Mouse (Mus musculus): ENCODE measurements around the gene Sf3b6. TPM values are rescaled to one million over a fixed set of nuclear protein-coding genes. Genes with fewer than 3 reads are reported as not detected.
"Not testable (repeated sequence)": the region's sequence is repeated elsewhere in the genome, so short reads cannot be mapped to it uniquely, and the experiment has no call there.

Gene Sf3b6
- polyA plus RNA-seq, 1 experiment = 166 TPM

DNA sequence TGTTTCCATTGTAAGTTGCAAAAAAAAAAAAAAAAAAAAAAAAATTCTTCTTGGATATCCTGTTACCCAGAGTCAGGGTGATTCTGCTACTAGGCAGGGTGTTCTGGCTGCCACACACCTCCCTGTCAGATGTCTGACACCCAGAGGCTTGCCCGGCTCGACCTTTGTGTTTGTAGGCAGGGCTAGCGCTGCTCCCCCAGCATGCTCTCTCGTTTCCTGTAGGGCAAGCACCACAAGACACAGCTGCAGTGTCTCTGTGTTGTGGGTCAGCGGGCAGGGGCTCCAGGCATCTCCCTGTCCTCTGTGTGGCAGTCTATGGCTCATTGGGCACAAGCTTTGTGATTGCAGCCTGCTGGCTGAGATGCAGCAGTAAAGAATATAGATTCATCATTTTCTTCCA lies 33.7 kb upstream of the Sf3b6 start:
- TF ChIP-seq POLR2A (IDR thresholded peaks at IDR 0.05; ENCODE audit: low read depth, low read length) (no peak), CTCF (IDR thresholded peaks at IDR 0.05; ENCODE audit: borderline replicate concordance, insufficient read depth, low read length) (no peak)
- no peak overlapping the region for H3K4me3 ChIP-seq (ENCODE audit: insufficient read depth, low read length)
- no peak overlapping the region for H3K27ac ChIP-seq (ENCODE audit: insufficient read depth, low read length)
- H3K4me1 ChIP-seq (ENCODE audit: control insufficient read depth, insufficient read depth, low read length) = no peaks in the 10 kb centered on the region

- Histone ChIP-seq H3K4me3 (ENCODE audit: insufficient read depth, low read length) (no peak overlapping the region), H3K4me1 (ENCODE audit: control insufficient read depth, insufficient read depth, low read length) (no peaks in the 10 kb centered on the region), H3K27ac (ENCODE audit: insufficient read depth, low read length) (no peak overlapping the region)
- no peak for TF ChIP-seq CTCF (IDR thresholded peaks at IDR 0.05; ENCODE audit: borderline replicate concordance, insufficient read depth, low read length)
- no peak for TF ChIP-seq POLR2A (IDR thresholded peaks at IDR 0.05; ENCODE audit: low read depth, low read length)
Observed at GRCm38 (mm10) chr12:4784466-4784865, 32.9 kb upstream of the Sf3b6 start.

DNA sequence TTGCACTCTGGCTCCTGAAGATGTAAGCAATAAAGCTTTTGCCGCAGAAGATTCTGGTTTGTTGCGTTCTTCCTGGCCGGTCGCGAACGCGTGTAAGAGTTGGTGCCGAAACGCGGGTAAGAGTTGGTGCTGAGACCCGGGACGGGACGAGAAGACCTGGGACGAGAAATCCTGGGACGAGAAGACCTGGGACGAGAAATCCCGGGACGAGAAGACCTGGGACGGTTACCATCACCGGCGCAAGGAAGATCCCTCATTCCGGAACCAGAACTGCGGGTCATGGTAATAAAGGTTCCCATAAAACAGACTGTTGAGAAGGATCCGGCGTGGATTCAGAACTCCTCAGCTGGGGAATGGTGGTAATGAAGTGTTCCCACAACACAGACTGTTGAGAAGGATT lies 29.2 kb upstream of the Sf3b6 start:
- not testable (repeated sequence) for H3K4me1 ChIP-seq (ENCODE audit: control insufficient read depth, insufficient read depth, low read length); H3K27ac ChIP-seq (ENCODE audit: insufficient read depth, low read length); H3K4me3 ChIP-seq (ENCODE audit: insufficient read depth, low read length)

GRCm38 (mm10) chr12:4793718-4794117 lies 23.6 kb upstream of the Sf3b6 start:
- Histone ChIP-seq H3K4me1 (ENCODE audit: control insufficient read depth, insufficient read depth, low read length) (no peaks in the 10 kb centered on the region), H3K4me3 (ENCODE audit: insufficient read depth, low read length) (no peak overlapping the region), H3K27ac (ENCODE audit: insufficient read depth, low read length) (no peak overlapping the region)
- TF ChIP-seq CTCF (IDR thresholded peaks at IDR 0.05; ENCODE audit: borderline replicate concordance, insufficient read depth, low read length) (peak; percentile 49; the same call in 1 of the 2 replicates), POLR2A (IDR thresholded peaks at IDR 0.05; ENCODE audit: low read depth, low read length) (no peak)

DNA sequence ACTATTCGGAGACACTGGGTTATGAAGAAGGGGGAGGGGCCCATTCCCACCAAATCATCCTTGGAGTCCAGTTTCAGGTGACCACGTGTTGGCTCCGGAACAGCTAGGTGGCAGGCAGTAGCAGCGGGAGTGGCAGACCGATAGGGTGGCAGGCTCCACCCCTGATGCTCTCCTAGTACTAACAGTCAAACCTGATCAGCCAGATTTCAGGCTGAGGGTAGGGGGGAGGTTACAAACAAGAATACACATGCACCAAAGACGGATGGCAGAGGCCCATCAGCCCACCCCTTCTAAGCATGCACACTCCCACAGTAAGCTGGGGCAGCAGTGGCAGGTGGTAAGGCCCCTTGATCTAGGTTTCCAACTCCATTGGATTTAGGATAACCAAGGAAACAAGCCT lies 19.9 kb upstream of the Sf3b6 start:
- not testable (repeated sequence) for H3K27ac ChIP-seq (ENCODE audit: insufficient read depth, low read length); H3K4me1 ChIP-seq (ENCODE audit: control insufficient read depth, insufficient read depth, low read length); H3K4me3 ChIP-seq (ENCODE audit: insufficient read depth, low read length)

- H3K4me1 ChIP-seq (ENCODE audit: control insufficient read depth, insufficient read depth, low read length) = no peaks in the 10 kb centered on the region
- no peak for TF ChIP-seq POLR2A (IDR thresholded peaks at IDR 0.05; ENCODE audit: low read depth, low read length)
- TF ChIP-seq CTCF (IDR thresholded peaks at IDR 0.05; ENCODE audit: borderline replicate concordance, insufficient read depth, low read length) = no peak
- no peak overlapping the region for H3K27ac ChIP-seq (ENCODE audit: insufficient read depth, low read length)
- H3K4me3 ChIP-seq (ENCODE audit: insufficient read depth, low read length) = no peak overlapping the region
Observed at GRCm38 (mm10) chr12:4811036-4811435, 6.3 kb upstream of the Sf3b6 start.

DNA sequence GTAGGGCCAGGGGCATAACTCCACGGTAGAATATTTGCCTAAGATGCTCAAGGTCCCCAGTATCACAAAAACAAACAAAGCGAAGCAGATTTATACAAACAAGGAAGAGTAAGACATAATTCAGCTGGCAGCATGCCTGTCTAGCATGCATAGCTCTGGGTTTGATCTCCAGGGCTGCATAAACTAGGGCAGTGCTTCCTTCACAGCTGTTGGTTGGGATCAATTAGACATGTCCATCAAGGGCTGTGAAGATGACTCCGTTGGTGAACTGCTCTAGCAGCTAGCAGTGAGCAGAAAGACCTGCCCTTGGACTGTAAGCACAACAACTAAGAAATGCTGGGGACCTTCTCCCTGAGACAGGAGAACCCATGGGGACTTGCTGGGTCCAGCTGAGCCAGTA lies 5.6 kb upstream of the Sf3b6 start:
- Histone ChIP-seq H3K27ac (ENCODE audit: insufficient read depth, low read length) (no peak overlapping the region), H3K4me1 (ENCODE audit: control insufficient read depth, insufficient read depth, low read length) (peaks cover 2% of the 10 kb centered on the region; the same call in 1 of the 2 replicates), H3K4me3 (ENCODE audit: insufficient read depth, low read length) (no peak overlapping the region)
- TF ChIP-seq CTCF (IDR thresholded peaks at IDR 0.05; ENCODE audit: borderline replicate concordance, insufficient read depth, low read length) = no peak
- no peak for TF ChIP-seq POLR2A (IDR thresholded peaks at IDR 0.05; ENCODE audit: low read depth, low read length)

DNA sequence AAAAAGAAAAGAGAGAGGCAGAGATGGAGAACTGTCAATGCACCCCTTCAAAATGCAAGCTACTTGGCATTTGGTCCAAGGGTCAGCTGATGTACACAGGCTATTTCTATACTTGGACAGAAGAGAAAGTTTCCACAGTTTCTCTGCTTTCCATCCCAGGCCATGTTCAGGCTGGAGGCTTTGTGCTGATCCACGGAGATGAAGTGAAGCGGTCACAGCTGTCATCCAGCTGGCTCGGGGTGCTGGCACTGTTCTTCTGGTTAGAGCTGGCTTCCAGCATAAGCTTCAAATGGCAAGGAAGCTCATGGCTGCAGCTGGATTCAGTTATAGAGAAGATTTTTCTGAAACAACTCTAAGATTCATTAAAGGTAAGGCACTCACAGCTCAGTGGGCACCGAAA lies 3.7 kb upstream of the Sf3b6 start:
- Histone ChIP-seq H3K27ac (ENCODE audit: insufficient read depth, low read length) (no peak overlapping the region), H3K4me1 (ENCODE audit: control insufficient read depth, insufficient read depth, low read length) (peaks cover 3% of the 10 kb centered on the region; the same call in 1 of the 2 replicates), H3K4me3 (ENCODE audit: insufficient read depth, low read length) (no peak overlapping the region)
- no peak for TF ChIP-seq POLR2A (IDR thresholded peaks at IDR 0.05; ENCODE audit: low read depth, low read length)
- no peak for TF ChIP-seq CTCF (IDR thresholded peaks at IDR 0.05; ENCODE audit: borderline replicate concordance, insufficient read depth, low read length)

DNA sequence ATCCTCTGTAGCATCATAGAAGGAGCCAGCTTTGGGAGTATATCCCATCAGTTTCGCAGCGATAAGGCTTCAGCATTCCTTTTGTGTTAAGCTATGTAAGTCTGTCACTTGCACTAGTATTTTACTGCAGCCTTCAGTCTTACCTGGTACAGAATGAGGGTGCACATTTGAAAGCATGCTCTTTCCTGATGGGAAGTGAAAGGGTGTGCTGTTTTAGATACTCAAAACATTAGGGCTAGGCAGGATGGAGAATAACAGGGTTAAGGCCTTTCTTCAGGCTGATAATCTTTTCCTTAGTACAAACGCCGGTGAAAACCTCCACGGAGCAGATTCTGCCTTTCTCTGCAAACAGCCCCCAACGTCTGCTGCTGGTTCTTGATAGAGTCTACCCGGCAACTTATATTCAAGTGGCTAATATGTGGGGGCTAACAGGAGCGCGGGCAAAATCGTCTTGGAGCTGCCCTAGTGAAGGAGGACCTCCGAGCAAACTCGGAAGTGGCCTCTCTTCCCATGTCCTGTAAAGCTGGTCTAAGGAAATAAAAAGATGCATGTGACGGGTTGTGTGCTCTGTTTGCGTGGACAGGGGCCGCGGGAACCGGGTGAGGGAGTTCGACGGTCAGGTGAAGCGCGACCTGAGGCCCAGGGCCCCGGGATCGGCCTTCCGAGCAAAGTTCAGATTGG lies 524 bp upstream of the Sf3b6 start:
- peaks cover 6% of the 10 kb centered on the region for H3K4me1 ChIP-seq (ENCODE audit: control insufficient read depth, insufficient read depth, low read length)
- no peak for TF ChIP-seq CTCF (IDR thresholded peaks at IDR 0.05; ENCODE audit: borderline replicate concordance, insufficient read depth, low read length)
- no peak for TF ChIP-seq POLR2A (IDR thresholded peaks at IDR 0.05; ENCODE audit: low read depth, low read length)
- peak overlapping the region; percentile 65 for H3K4me3 ChIP-seq (ENCODE audit: insufficient read depth, low read length)
- H3K27ac ChIP-seq (ENCODE audit: insufficient read depth, low read length) = peak overlapping the region; percentile 68

GRCm38 (mm10) chr12:4827256-4827655 lies 9.9 kb downstream of the Sf3b6 start:
- no peak overlapping the region for H3K4me3 ChIP-seq (ENCODE audit: insufficient read depth, low read length)
- H3K27ac ChIP-seq (ENCODE audit: insufficient read depth, low read length) = no peak overlapping the region
- TF ChIP-seq POLR2A (IDR thresholded peaks at IDR 0.05; ENCODE audit: low read depth, low read length) (no peak), CTCF (IDR thresholded peaks at IDR 0.05; ENCODE audit: borderline replicate concordance, insufficient read depth, low read length) (no peak)
- H3K4me1 ChIP-seq (ENCODE audit: control insufficient read depth, insufficient read depth, low read length) = no peaks in the 10 kb centered on the region

GRCm38 (mm10) chr12:4836959-4837358 lies 19.6 kb downstream of the Sf3b6 start:
- no peak for TF ChIP-seq POLR2A (IDR thresholded peaks at IDR 0.05; ENCODE audit: low read depth, low read length)
- TF ChIP-seq CTCF (IDR thresholded peaks at IDR 0.05; ENCODE audit: borderline replicate concordance, insufficient read depth, low read length) = no peak
- Histone ChIP-seq H3K4me1 (ENCODE audit: control insufficient read depth, insufficient read depth, low read length) (no peaks in the 10 kb centered on the region), H3K4me3 (ENCODE audit: insufficient read depth, low read length) (no peak overlapping the region), H3K27ac (ENCODE audit: insufficient read depth, low read length) (no peak overlapping the region)
